Mouse (Mus musculus): ENCODE measurements around the gene Rnf157. TPM values are rescaled to one million over a fixed set of nuclear protein-coding genes. Genes with fewer than 3 reads are reported as not detected.
A peak's percentile ranks its signal among the peaks of the same experiment; 100 is the strongest.
"Not testable (repeated sequence)": the region's sequence is repeated elsewhere in the genome, so short reads cannot be mapped to it uniquely, and the experiment has no call there.

Rnf157 gene
- polyA plus RNA-seq, 1 experiment from 2014 or later = 37.4 TPM

GRCm38 (mm10) chr11:116388841-116389480, 23.9 kb downstream of the Rnf157 start:
- WGBS = 72% methylated on average over 14 of the region's 14 CpGs
- H3K27ac ChIP-seq (ENCODE audit: low read length) = no peak overlapping the region; the same call in 1 of the 2 replicates
- H3K4me1 ChIP-seq (replicated peaks; ENCODE audit: control insufficient read depth, insufficient read depth, low read length) = peaks cover 22% of the 10 kb centered on the region
- H3K4me3 ChIP-seq (replicated peaks; ENCODE audit: low read length) = no peak overlapping the region
- H3K27me3 ChIP-seq (replicated peaks; ENCODE audit: control insufficient read depth, insufficient read depth, low read length) = no peaks in the 10 kb centered on the region
- H3K4me2 ChIP-seq (ENCODE audit: low read length) = no peak overlapping the region
- no peak overlapping the region for H3K9ac ChIP-seq (replicated peaks; ENCODE audit: low read depth, low read length)
- no peaks in the 10 kb centered on the region for H3K9me3 ChIP-seq (ENCODE audit: control insufficient read depth, low read length)
- ATAC-seq = peak; percentile 45; the same call in 1 of the 2 replicates
- H3K36me3 ChIP-seq (ENCODE audit: control insufficient read depth, insufficient read depth) = no peaks in the 10 kb centered on the region

GRCm38 (mm10) chr11:116387086-116388071, 25.5 kb downstream of the Rnf157 start:
- Histone ChIP-seq H3K27me3 (replicated peaks; ENCODE audit: control insufficient read depth, insufficient read depth, low read length) (no peaks in the 10 kb centered on the region), H3K9me3 (ENCODE audit: control insufficient read depth, low read length) (no peaks in the 10 kb centered on the region), H3K36me3 (ENCODE audit: control insufficient read depth, insufficient read depth) (no peaks in the 10 kb centered on the region), H3K4me1 (replicated peaks; ENCODE audit: control insufficient read depth, insufficient read depth, low read length) (peaks cover 22% of the 10 kb centered on the region), H3K9ac (replicated peaks; ENCODE audit: low read depth, low read length) (0 out of 2 replicates have a peak overlapping the region, but pooled peaks have one; percentile 13), H3K27ac (ENCODE audit: low read length) (peak overlapping the region; percentile 16), H3K4me3 (replicated peaks; ENCODE audit: low read length) (no peak overlapping the region), H3K4me2 (ENCODE audit: low read length) (0 out of 2 replicates have a peak overlapping the region, but pooled peaks have one; percentile 2)
- ATAC-seq = no peak
- WGBS = 24% methylated on average over 13 of the region's 16 CpGs

GRCm38 (mm10) chr11:116385999-116386398, 26.8 kb downstream of the Rnf157 start:
- peak overlapping the region; percentile 16 for H3K27ac ChIP-seq (ENCODE audit: low read length)
- peaks cover 22% of the 10 kb centered on the region for H3K4me1 ChIP-seq (replicated peaks; ENCODE audit: control insufficient read depth, insufficient read depth, low read length)
- H3K9ac ChIP-seq (replicated peaks; ENCODE audit: low read depth, low read length) = no peak overlapping the region
- H3K27me3 ChIP-seq (replicated peaks; ENCODE audit: control insufficient read depth, insufficient read depth, low read length) = no peaks in the 10 kb centered on the region
- H3K36me3 ChIP-seq (ENCODE audit: control insufficient read depth, insufficient read depth) = no peaks in the 10 kb centered on the region
- no peak overlapping the region for H3K4me2 ChIP-seq (ENCODE audit: low read length)
- WGBS = 42% methylated on average over 5 of the region's 5 CpGs
- no peak overlapping the region for H3K4me3 ChIP-seq (replicated peaks; ENCODE audit: low read length)
- ATAC-seq = no peak
- H3K9me3 ChIP-seq (ENCODE audit: control insufficient read depth, low read length) = no peaks in the 10 kb centered on the region

GRCm38 (mm10) chr11:116384171-116384570, 28.7 kb downstream of the Rnf157 start:
- H3K4me1 ChIP-seq (replicated peaks; ENCODE audit: control insufficient read depth, insufficient read depth, low read length) = peaks cover 22% of the 10 kb centered on the region
- 83% methylated on average over 11 of the region's 11 CpGs for WGBS
- H3K9ac ChIP-seq (replicated peaks; ENCODE audit: low read depth, low read length) = no peak overlapping the region
- ATAC-seq = no peak
- H3K4me3 ChIP-seq (replicated peaks; ENCODE audit: low read length) = no peak overlapping the region
- H3K27me3 ChIP-seq (replicated peaks; ENCODE audit: control insufficient read depth, insufficient read depth, low read length) = no peaks in the 10 kb centered on the region
- no peaks in the 10 kb centered on the region for H3K36me3 ChIP-seq (ENCODE audit: control insufficient read depth, insufficient read depth)
- H3K4me2 ChIP-seq (ENCODE audit: low read length) = no peak overlapping the region
- no peaks in the 10 kb centered on the region for H3K9me3 ChIP-seq (ENCODE audit: control insufficient read depth, low read length)
- H3K27ac ChIP-seq (ENCODE audit: low read length) = no peak overlapping the region

GRCm38 (mm10) chr11:116383070-116383469, 29.8 kb downstream of the Rnf157 start:
- not testable (repeated sequence) for H3K9ac ChIP-seq (replicated peaks; ENCODE audit: low read depth, low read length); H3K27ac ChIP-seq (ENCODE audit: low read length); H3K4me3 ChIP-seq (replicated peaks; ENCODE audit: low read length); H3K27me3 ChIP-seq (replicated peaks; ENCODE audit: control insufficient read depth, insufficient read depth, low read length); H3K9me3 ChIP-seq (ENCODE audit: control insufficient read depth, low read length); H3K4me2 ChIP-seq (ENCODE audit: low read length); ATAC-seq; H3K36me3 ChIP-seq (ENCODE audit: control insufficient read depth, insufficient read depth)
- WGBS = 96% methylated on average over 5 of the region's 5 CpGs
- H3K4me1 ChIP-seq (replicated peaks; ENCODE audit: control insufficient read depth, insufficient read depth, low read length) = peaks cover 20% of the 10 kb centered on the region

- Histone ChIP-seq H3K9me3 (ENCODE audit: control insufficient read depth, low read length) (no peaks in the 10 kb centered on the region), H3K27me3 (replicated peaks; ENCODE audit: control insufficient read depth, insufficient read depth, low read length) (no peaks in the 10 kb centered on the region), H3K4me3 (replicated peaks; ENCODE audit: low read length) (no peak overlapping the region), H3K9ac (replicated peaks; ENCODE audit: low read depth, low read length) (no peak overlapping the region), H3K36me3 (ENCODE audit: control insufficient read depth, insufficient read depth) (no peaks in the 10 kb centered on the region), H3K4me2 (ENCODE audit: low read length) (no peak overlapping the region), H3K27ac (ENCODE audit: low read length) (no peak overlapping the region), H3K4me1 (replicated peaks; ENCODE audit: control insufficient read depth, insufficient read depth, low read length) (no peaks in the 10 kb centered on the region)
- 92% methylated on average over 7 of the region's 7 CpGs for WGBS
- ATAC-seq = no peak
Observed at GRCm38 (mm10) chr11:116380767-116381166, 32.1 kb downstream of the Rnf157 start.

GRCm38 (mm10) chr11:116379530-116379929, 33.3 kb downstream of the Rnf157 start:
- no peak overlapping the region for H3K9ac ChIP-seq (replicated peaks; ENCODE audit: low read depth, low read length)
- 88% methylated on average over 6 of the region's 6 CpGs for WGBS
- H3K4me3 ChIP-seq (replicated peaks; ENCODE audit: low read length) = no peak overlapping the region
- H3K27ac ChIP-seq (ENCODE audit: low read length) = no peak overlapping the region
- no peaks in the 10 kb centered on the region for H3K9me3 ChIP-seq (ENCODE audit: control insufficient read depth, low read length)
- no peak overlapping the region for H3K4me2 ChIP-seq (ENCODE audit: low read length)
- no peak for ATAC-seq
- no peaks in the 10 kb centered on the region for H3K4me1 ChIP-seq (replicated peaks; ENCODE audit: control insufficient read depth, insufficient read depth, low read length)
- H3K27me3 ChIP-seq (replicated peaks; ENCODE audit: control insufficient read depth, insufficient read depth, low read length) = no peaks in the 10 kb centered on the region
- no peaks in the 10 kb centered on the region for H3K36me3 ChIP-seq (ENCODE audit: control insufficient read depth, insufficient read depth)

GRCm38 (mm10) chr11:116376945-116377661, 35.7 kb downstream of the Rnf157 start:
- WGBS = 84% methylated on average over 7 of the region's 7 CpGs
- H3K27ac ChIP-seq (ENCODE audit: low read length) = no peak overlapping the region
- no peak for ATAC-seq

More at GRCm38 (mm10) chr11:116376945-116377661, 35.7 kb downstream of the Rnf157 start:
- Histone ChIP-seq H3K4me1 (replicated peaks; ENCODE audit: control insufficient read depth, insufficient read depth, low read length) (no peaks in the 10 kb centered on the region), H3K36me3 (ENCODE audit: control insufficient read depth, insufficient read depth) (no peaks in the 10 kb centered on the region), H3K4me3 (replicated peaks; ENCODE audit: low read length) (no peak overlapping the region), H3K4me2 (ENCODE audit: low read length) (no peak overlapping the region), H3K9ac (replicated peaks; ENCODE audit: low read depth, low read length) (no peak overlapping the region), H3K9me3 (ENCODE audit: control insufficient read depth, low read length) (no peaks in the 10 kb centered on the region), H3K27me3 (replicated peaks; ENCODE audit: control insufficient read depth, insufficient read depth, low read length) (no peaks in the 10 kb centered on the region)

Measured in forebrain, embryonic 16.5 days (tissue).